Comparison of ENCODE assay signal across 9 mouse cellular contexts in genomic region chr2:46442576-46442975, GRCm38 (mm10).
A peak's percentile ranks its signal among the peaks of the same experiment; 100 is the strongest.
DNase-seq lines count a peak whose midpoint lies in the region; ATAC-seq lines count a peak whose summit lies in the region.
"Had no signal": no experiment of that assay in that cellular context is flagged by ENCODE, and none has a peak within 500 bp of the region (broad histone marks: within the 10 kb centered on the region; RNA-seq: fewer than 3 reads in every experiment).

No protein-coding gene starts in this region.

- H3K4me2 ChIP-seq in kidney, embryonic 14.5 days (replicated peaks; ENCODE audit: low read depth, low read length), result peak overlapping the region; percentile 10; the same call in 1 of the 2 replicates
- H3K4me2 ChIP-seq in embryonic facial prominence, embryonic 14.5 days (ENCODE audit: low read depth, low read length), result peak overlapping the region; percentile 40; the same call in 1 of the 2 replicates
- H3K4me2 ChIP-seq: forebrain, embryonic 15.5 days had no signal

- H3K9ac ChIP-seq in kidney, embryonic 14.5 days (ENCODE audit: low read depth, low read length), result peak overlapping the region; percentile 34; the same call in 1 of the 2 replicates
- H3K9ac ChIP-seq in embryonic facial prominence, embryonic 14.5 days (ENCODE audit: low read depth, low read length), result no peak overlapping the region
- H3K9ac ChIP-seq: forebrain, embryonic 15.5 days had no signal

- no peaks in the 10 kb centered on the region for H3K9me3 ChIP-seq in kidney, embryonic 14.5 days (ENCODE audit: control insufficient read depth, low read length)
- no peaks in the 10 kb centered on the region for H3K9me3 ChIP-seq in embryonic facial prominence, embryonic 14.5 days (ENCODE audit: control insufficient read depth, low read length)
- H3K9me3 ChIP-seq: forebrain, embryonic 15.5 days had no signal

- no peak for DNase-seq in kidney, adult 18-20 months
- peak; percentile 67 for DNase-seq in embryonic facial prominence, embryonic 14.5 days (ENCODE audit: low spot score)
- DNase-seq in heart, postnatal 25 days (ENCODE audit: low spot score), result peak; percentile 44
- DNase-seq in lung, postnatal 36 days, result peak; percentile 36
- no peak for DNase-seq in frontal cortex, postnatal 36 days (ENCODE audit: low spot score in 2 of 2)
- no peak for DNase-seq in cerebellum, adult 9-11 months

- 52% methylated on average over 6 of the region's 6 CpGs for WGBS in kidney, embryonic 14.5 days
- 22% methylated on average over 6 of the region's 6 CpGs for WGBS in embryonic facial prominence, embryonic 14.5 days

- intact Hi-C loops in heart, postnatal 25 days (cut with DNase I), result loop anchor here (5.0 kb wide), 1 partner anchor 1325 kb away; the partner anchor contains the start of gene Zeb2

- H3K27ac ChIP-seq in kidney, embryonic 14.5 days (ENCODE audit: low read depth, low read length), result peak overlapping the region; percentile 74; the same call in 1 of the 2 replicates
- H3K27ac ChIP-seq in embryonic facial prominence, embryonic 14.5 days (replicated peaks; ENCODE audit: low read depth, low read length), result peak overlapping the region; percentile 66
- H3K27ac ChIP-seq: forebrain, embryonic 15.5 days had no signal

- no peaks in the 10 kb centered on the region for H3K36me3 ChIP-seq in kidney, embryonic 14.5 days (ENCODE audit: control insufficient read depth, insufficient read depth, low read length)
- no peaks in the 10 kb centered on the region for H3K36me3 ChIP-seq in embryonic facial prominence, embryonic 14.5 days (ENCODE audit: control insufficient read depth, insufficient read depth, low read length)
- H3K36me3 ChIP-seq: forebrain, embryonic 15.5 days had no signal

- ATAC-seq in kidney, embryonic 14.5 days (ENCODE audit: low FRiP score, low TSS enrichment), result no peak
- ATAC-seq in embryonic facial prominence, embryonic 14.5 days (ENCODE audit: low read depth), result no peak
- no peak for ATAC-seq in cerebellum, adult (ENCODE audit: insufficient number of reproducible peaks, low FRiP score, low TSS enrichment)

- H3K4me1 ChIP-seq in kidney, embryonic 14.5 days (ENCODE audit: control insufficient read depth, insufficient read depth, low read length), result peaks cover 12% of the 10 kb centered on the region
- peaks cover 27% of the 10 kb centered on the region for H3K4me1 ChIP-seq in embryonic facial prominence, embryonic 14.5 days (ENCODE audit: control insufficient read depth, insufficient read depth, low read length)

- no peak overlapping the region for H3K4me3 ChIP-seq in kidney, embryonic 14.5 days (ENCODE audit: low read length)
- H3K4me3 ChIP-seq in embryonic facial prominence, embryonic 14.5 days (ENCODE audit: low read depth, low read length), result no peak overlapping the region
- H3K4me3 ChIP-seq: forebrain, embryonic 15.5 days had no signal

- no peaks in the 10 kb centered on the region for H3K27me3 ChIP-seq in kidney, embryonic 14.5 days (ENCODE audit: control insufficient read depth, insufficient read depth, low read length)
- no peaks in the 10 kb centered on the region for H3K27me3 ChIP-seq in embryonic facial prominence, embryonic 14.5 days (replicated peaks; ENCODE audit: control insufficient read depth, insufficient read depth, low read length)
- H3K27me3 ChIP-seq: forebrain, embryonic 15.5 days had no signal

Comparison
In these comparisons a context has a peak if more than half of its experiments do, and no peak if none do; other contexts are left out.
1. DNase-seq: peak in embryonic facial prominence, embryonic 14.5 days (single experiment), heart, postnatal 25 days (single experiment) and lung, postnatal 36 days (single experiment); none in kidney, adult 18-20 months (single experiment), frontal cortex, postnatal 36 days (0 of 2) and cerebellum, adult 9-11 months (single experiment).